Mouse (Mus musculus): ENCODE results near the gene Adamts17.
A peak's percentile ranks its signal among the peaks of the same experiment; 100 is the strongest.

The Adamts17 gene

DNA sequence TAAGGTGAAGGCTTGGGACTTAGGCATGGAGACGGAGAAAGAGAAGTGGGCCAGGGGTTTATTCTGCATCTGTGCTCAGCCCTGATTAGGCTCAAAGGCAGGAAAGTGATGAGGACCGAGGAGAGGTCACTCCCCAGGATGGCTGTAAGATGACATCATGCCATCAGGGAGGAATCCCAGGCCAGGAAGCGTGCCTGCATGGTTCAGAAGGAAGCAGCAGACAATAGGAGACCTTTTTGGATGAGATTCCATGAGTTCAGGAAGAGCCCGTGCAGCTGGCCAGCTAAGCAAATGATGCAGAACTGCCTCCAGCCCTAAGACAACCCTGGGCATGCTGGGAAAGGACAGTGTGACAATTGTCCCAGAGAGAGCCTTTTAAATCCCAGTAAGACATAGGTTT, 93.7 kb downstream of the Adamts17 start:
- DNase-seq (ENCODE audit: low spot score in 2 of 2) = no peak

DNA sequence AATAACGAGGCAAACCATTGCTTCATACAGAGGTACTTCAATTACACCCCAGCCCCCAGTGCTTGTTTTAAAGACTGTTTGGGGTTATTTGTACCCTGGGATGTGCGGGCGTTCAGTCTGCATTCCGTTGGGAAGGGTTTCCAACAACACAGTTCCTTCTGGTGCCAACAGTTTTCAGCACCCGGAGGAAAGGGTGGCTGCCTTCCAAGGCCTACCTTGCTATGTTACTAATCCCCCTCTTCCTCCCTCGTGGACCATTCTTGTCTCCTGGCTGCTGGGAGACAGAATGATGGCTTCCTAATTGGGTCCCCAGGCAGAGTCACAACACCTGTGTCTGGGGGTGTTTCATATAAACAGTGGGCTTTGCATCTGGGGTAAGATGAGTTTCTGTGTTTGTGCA, 94.5 kb downstream of the Adamts17 start:
- DNase-seq (ENCODE audit: low spot score in 2 of 2) = peak; percentile 26 to 29

DNA sequence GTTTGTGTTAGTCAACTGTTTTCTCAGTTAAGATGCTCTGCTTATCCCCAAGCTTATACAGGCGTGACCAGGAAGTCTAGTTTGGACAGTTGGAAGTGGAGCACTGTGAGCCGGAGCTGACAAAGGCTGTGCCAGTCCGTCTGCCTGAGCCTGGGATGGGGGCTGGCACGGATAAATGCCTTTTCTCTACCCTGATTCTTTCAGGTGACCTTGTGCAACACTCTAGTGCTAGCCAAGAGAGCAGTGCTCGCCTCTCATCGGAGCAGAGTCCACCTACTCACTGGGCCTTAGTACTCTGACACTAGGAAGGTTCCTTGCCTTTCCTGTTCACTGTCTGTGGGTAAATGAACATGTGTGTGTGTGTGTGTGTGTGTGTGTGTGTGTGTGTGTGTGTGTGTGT, 95.5 kb downstream of the Adamts17 start:
- DNase-seq (ENCODE audit: low spot score in 2 of 2) = no peak

GRCm38 (mm10) chr7:66936042-66936755, 96.7 kb downstream of the Adamts17 start:
- no peak for DNase-seq (ENCODE audit: low spot score in 2 of 2)

- no peak for DNase-seq (ENCODE audit: low spot score in 2 of 2)
Observed at GRCm38 (mm10) chr7:66936911-66937310, 97.4 kb downstream of the Adamts17 start.

DNA sequence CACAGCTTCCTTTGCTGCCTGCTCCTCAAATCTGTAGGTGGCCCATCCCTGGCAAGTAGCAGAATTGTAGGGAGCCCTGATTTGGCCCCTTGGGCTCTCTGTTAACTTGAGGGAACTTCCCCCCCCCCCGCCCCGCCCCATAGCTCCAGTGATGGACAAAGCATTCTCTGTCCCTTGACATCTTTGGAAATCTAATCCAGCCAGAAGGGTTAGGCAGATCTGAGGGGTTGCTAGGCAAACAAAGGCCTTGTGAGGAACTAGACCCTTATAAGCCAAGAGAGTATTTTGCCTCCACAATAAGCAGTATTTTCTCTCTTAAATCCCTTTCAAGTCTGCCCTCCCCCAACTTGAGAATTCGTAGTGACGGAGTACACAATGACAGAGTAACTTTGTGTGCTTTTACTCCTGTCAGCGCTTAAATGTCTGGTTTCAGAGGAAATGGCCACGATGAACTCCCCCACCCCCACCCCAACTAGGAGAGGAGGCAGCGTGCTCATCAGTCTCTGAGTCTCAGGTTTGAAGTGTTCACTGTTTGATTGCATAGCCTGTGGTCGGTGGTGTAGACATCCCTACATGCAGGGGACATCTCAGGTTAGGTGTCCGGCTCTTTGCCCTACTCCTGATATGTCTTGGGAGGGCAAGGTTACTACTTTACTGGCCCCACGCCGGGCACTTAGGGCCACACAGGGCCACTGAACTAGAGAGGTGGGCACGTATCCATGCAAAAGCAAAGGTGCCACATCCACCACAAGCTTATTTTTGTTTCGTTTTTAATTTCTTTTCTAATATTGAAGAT, 99.7 kb downstream of the Adamts17 start:
- DNase-seq (ENCODE audit: low spot score in 2 of 2) = no peak

DNA sequence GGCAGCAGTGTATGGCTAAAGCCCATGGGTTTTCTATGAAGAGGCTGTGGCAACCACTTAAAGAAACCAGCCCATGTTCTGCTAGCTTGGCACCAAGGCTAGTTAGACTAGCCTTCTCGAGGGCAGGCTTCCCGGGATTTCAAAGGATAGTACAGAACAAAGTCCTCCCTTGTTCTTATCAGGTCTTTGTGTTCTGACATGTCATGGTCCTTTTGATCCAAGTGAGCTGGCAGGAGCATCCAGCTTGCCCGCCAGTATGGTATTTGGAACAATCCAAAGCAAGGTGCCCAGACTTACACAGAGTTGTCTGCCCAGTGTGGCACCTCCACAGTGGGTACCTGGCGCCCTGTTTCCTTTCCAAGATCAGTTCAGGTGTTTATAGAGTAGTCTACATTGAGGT, 101.2 kb downstream of the Adamts17 start:
- DNase-seq (ENCODE audit: low spot score in 2 of 2) = no peak

GRCm38 (mm10) chr7:66949006-66949405, 109.5 kb downstream of the Adamts17 start:
- no peak for DNase-seq (ENCODE audit: low spot score in 2 of 2)

DNA sequence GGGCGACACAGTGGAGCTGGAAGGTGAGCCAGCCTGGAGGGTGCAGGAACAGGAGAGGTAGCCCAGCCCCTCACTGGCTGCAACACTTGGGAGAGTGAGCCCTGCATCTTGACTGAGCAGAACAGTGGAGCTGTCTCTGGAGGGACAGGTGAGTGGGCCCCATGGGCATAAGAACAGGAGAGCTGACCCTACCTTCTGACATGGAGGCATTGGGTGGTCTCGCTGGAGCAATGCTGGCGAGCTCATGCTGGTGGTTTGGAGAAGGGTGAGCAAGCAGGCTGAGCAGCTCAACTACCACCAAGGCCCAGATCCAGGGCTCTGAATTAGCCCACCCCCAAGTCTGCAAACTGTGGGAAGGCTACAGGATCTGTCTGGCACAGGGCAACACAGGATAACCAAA, 113.4 kb downstream of the Adamts17 start:
- peak in 1 of 2 experiments; percentile 1 for DNase-seq (ENCODE audit: low spot score in 2 of 2)

DNA sequence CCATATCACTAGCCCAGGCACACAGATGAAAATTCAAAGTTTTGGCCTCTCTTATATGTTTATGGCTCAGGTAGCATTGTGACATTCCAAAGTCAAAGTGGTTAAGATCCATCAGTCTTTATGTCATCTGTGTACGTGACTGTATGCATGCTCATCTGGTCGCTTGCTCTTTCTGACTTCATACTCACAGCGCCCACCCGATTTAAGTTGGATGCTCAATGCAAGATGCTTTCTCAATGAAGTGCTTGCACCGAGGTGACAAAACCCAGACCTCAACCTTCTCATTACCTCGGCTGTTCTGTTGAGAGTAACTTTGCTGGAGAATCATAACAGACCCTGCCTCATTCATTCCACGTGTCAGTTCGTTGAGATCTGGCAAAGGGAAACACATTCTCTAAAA, 114.5 kb downstream of the Adamts17 start:
- DNase-seq (ENCODE audit: low spot score in 2 of 2) = no peak

- DNase-seq (ENCODE audit: low spot score in 2 of 2) = no peak
Observed at GRCm38 (mm10) chr7:66954723-66955122, 115.2 kb downstream of the Adamts17 start.

- DNase-seq (ENCODE audit: low spot score in 2 of 2) = no peak
Observed at GRCm38 (mm10) chr7:66955455-66955919, 116.0 kb downstream of the Adamts17 start.

GRCm38 (mm10) chr7:66955978-66956377, 116.4 kb downstream of the Adamts17 start:
- DNase-seq (ENCODE audit: low spot score in 2 of 2) = peak in 1 of 2 experiments; percentile 4

DNA sequence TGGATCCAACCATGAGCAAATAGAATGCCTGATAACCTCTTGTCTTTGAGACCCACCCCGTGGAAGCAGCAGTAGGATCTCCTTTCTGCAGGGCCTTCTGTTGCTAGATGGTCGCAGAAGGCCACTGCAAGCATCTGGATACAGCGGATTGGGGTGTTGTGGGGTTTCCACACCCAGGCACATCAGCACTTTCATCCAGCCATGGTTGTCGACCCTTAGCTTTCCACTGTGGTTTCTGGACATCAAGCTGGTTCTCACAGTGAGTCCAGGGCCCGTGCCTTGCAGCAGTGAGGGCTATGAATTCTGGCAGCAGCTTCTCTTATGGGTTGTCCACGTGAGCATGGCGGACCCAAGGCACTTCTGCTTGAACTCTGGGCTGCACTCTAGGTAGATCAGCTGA, 118.2 kb downstream of the Adamts17 start:
- DNase-seq (ENCODE audit: low spot score in 2 of 2) = no peak

- no peak for DNase-seq (ENCODE audit: low spot score in 2 of 2)
Observed at GRCm38 (mm10) chr7:66960246-66961033, 120.9 kb downstream of the Adamts17 start.

DNA sequence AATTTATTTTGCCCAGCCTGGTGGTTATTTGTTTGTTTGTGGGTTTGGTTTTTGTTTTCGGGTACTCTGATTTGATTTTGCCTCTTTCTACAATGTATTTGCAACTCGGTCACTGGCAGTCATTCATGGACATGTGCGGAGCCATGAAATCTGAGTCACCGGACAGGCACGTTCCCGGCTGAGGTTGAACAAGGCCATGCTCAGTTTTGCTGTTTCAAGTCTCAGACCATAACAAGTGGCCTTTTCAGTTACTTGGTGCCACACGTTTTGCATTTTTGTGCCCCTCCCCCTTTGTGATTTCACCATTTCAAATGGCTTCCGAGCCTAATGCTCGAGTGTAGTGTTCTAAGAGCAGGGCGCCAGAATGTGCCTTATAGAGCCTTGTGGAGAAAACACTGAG, 123.2 kb downstream of the Adamts17 start:
- DNase-seq (ENCODE audit: low spot score in 2 of 2) = no peak

GRCm38 (mm10) chr7:66963541-66963940, 124.0 kb downstream of the Adamts17 start:
- DNase-seq (ENCODE audit: low spot score in 2 of 2) = no peak

DNA sequence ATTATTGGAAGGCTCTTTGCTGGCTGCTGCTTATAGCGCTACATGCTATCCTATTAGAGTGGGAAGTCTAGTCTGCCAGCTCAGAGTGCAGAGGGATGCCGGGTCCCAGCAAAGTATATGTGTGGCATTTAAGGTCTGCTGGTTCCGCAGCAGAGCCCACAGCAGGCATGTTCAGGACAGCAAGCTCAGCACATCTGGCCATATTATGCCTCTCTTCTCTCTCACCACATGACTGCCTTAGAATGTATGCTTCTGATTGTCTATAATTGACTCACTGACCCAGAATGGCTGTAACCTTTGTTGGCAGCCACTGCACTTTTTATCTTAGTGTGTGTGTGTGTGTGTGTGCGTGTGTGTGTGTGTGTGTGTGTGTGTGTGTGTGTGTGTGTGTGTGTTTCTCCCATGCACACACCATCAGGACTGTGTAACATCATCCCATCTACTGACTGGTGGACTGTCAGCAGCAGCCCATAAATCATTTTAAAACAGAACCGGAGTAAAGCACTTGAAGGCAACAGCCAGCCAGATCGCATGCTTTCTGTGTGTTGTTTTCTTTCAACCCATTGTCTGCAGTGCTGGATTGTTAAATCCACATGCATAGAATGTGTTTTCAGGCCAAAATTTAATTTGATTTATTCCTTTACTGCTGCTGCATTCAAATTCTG, 127.1 kb downstream of the Adamts17 start:
- peak in 1 of 2 experiments; percentile 2 for DNase-seq (ENCODE audit: low spot score in 2 of 2)

DNA sequence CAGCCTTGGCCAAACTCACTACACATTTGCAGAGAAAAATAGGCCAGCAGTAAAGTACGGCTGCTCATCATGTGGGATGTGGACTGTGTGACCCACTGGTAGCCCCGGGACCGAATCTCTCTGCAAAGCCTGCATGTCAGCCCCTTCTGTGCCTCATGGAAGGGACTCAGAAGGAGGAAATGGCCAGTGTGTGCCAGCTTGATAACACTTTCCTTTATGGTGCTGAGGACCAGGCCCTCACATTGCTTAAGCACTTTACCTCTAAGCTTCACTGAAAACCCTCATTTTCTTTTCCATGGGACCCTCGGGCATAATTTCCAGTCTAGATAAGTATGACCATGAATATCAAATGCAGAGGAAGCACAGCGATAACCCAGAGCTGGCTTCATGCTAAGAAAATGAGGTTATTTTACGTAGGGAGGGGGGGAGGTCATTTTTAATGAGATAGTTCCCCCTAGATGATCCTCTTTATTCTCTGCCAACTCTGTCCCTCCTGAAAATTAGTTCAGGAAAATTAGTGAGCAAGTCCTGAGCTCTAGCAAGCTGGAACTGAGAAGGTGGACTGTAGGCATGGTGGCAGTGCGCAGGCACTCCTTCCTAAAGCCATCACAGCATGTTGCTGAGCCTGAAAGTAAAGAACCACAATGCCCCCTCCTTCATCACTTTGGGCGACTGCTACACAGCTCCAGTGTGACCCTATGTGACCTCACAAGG, 127.8 kb downstream of the Adamts17 start:
- peak in 1 of 2 experiments; percentile 2 for DNase-seq (ENCODE audit: low spot score in 2 of 2)

- no peak for DNase-seq (ENCODE audit: low spot score in 2 of 2)
Observed at GRCm38 (mm10) chr7:66968661-66969060, 129.1 kb downstream of the Adamts17 start.

- DNase-seq (ENCODE audit: low spot score in 2 of 2) = no peak
Observed at GRCm38 (mm10) chr7:66969199-66969598, 129.7 kb downstream of the Adamts17 start.
